Mouse (Mus musculus) heart, postnatal 25 days (tissue): ENCODE measurements at regions not wholly inside any gene's neighbourhood (a gene's known extent, or its start where the extent isn't known, plus 50 kb on each side); places are given as distances from the start of the nearest gene placed in this dataset.

Source experiments
- DNase-seq: peaks from one replicate; pipeline ENCODE4 v3.0.0; 2022; ENCODE audit warnings: low spot score
- intact Hi-C: fragments of 180-260 bp; cut with DNase I; formaldehyde crosslinking; loops from one replicate; pipeline ENCODE4 v1.15.1; 2025

GRCm38 (mm10) chr5:101032968-101033367, 187.5 kb downstream of the Gpat3 start:
- DNase-seq = no peak
- intact Hi-C loops = no loop called here

GRCm38 (mm10) chr5:101032147-101032900, 186.8 kb downstream of the Gpat3 start:
- intact Hi-C loops = no loop called here

GRCm38 (mm10) chr5:101024796-101025195, 179.3 kb downstream of the Gpat3 start:
- no peak for DNase-seq
- intact Hi-C loops = loop anchor here (5.0 kb wide), 1 partner anchor 628 kb away; no protein-coding TSS in a partner anchor

More at GRCm38 (mm10) chr5:101032147-101032900, 186.8 kb downstream of the Gpat3 start:
- DNase-seq = no peak

GRCm38 (mm10) chr5:101023784-101024183, 178.3 kb downstream of the Gpat3 start:
- intact Hi-C loops = loop anchor here (5.0 kb wide), 1 partner anchor 629 kb away; no protein-coding TSS in a partner anchor
- no peak for DNase-seq

- no peak for DNase-seq
- intact Hi-C loops = loop anchor here (2.0 to 5.0 kb wide), 2 partner anchors 632 to 648 kb away; no protein-coding TSS in a partner anchor
Measured at GRCm38 (mm10) chr5:101020784-101021183, 175.3 kb downstream of the Gpat3 start.

- intact Hi-C loops = no loop called here
- DNase-seq = no peak
Measured at GRCm38 (mm10) chr5:101013844-101014243, 168.3 kb downstream of the Gpat3 start.

- intact Hi-C loops = no loop called here
- DNase-seq = no peak
Measured at GRCm38 (mm10) chr5:101005216-101005615, 159.7 kb downstream of the Gpat3 start.

- intact Hi-C loops = no loop called here
- DNase-seq = no peak
Measured at GRCm38 (mm10) chr5:101000436-101000835, 154.9 kb downstream of the Gpat3 start.

- intact Hi-C loops = no loop called here
Measured at GRCm38 (mm10) chr5:100992365-100992764, 146.9 kb downstream of the Gpat3 start.

GRCm38 (mm10) chr5:100991626-100992025, 146.1 kb downstream of the Gpat3 start:
- intact Hi-C loops = no loop called here

More at GRCm38 (mm10) chr5:100992365-100992764, 146.9 kb downstream of the Gpat3 start:
- no peak for DNase-seq

GRCm38 (mm10) chr5:100982573-100982936, 137.0 kb downstream of the Gpat3 start:
- intact Hi-C loops = no loop called here
- DNase-seq = no peak

More at GRCm38 (mm10) chr5:100991626-100992025, 146.1 kb downstream of the Gpat3 start:
- DNase-seq = no peak

GRCm38 (mm10) chr5:100981849-100982572, 136.5 kb downstream of the Gpat3 start:
- DNase-seq = no peak
- intact Hi-C loops = no loop called here

- intact Hi-C loops = no loop called here
- DNase-seq = no peak
Measured at GRCm38 (mm10) chr5:100976736-100977135, 131.2 kb downstream of the Gpat3 start.

GRCm38 (mm10) chr5:100951210-100951609, 105.7 kb downstream of the Gpat3 start:
- intact Hi-C loops = no loop called here
- DNase-seq = no peak
